Mouse (Mus musculus): ENCODE results near the gene Fads1. TPM values are rescaled to one million over a fixed set of nuclear protein-coding genes. Genes with fewer than 3 reads are reported as not detected.

Fads1 gene
- polyA plus RNA-seq, 1 experiment from 2014 or later = 152 TPM

GRCm38 (mm10) chr19:10194337-10194736, 11.6 kb downstream of the Fads1 start:
- no peak overlapping the region for H3K4me3 ChIP-seq (replicated peaks; ENCODE audit: low read depth, low read length)
- DNase-seq (no peak), ATAC-seq (ENCODE audit: low FRiP score, low TSS enrichment) (no peak)
- H3K4me2 ChIP-seq (ENCODE audit: low read length) = no peak overlapping the region
- no peaks in the 10 kb centered on the region for H3K27me3 ChIP-seq (ENCODE audit: control insufficient read depth, insufficient read depth, low read length)
- no peak overlapping the region for H3K27ac ChIP-seq (replicated peaks; ENCODE audit: low read depth, low read length)
- no peaks in the 10 kb centered on the region for H3K9me3 ChIP-seq (ENCODE audit: control insufficient read depth, low read length)
- no peak overlapping the region for H3K9ac ChIP-seq (replicated peaks; ENCODE audit: low read length)
- 89% methylated on average over 11 of the region's 11 CpGs for WGBS
- H3K36me3 ChIP-seq (ENCODE audit: control insufficient read depth, insufficient read depth, low read length) = peaks cover 82% of the 10 kb centered on the region
- no peaks in the 10 kb centered on the region for H3K4me1 ChIP-seq (ENCODE audit: control insufficient read depth, insufficient read depth, low read length)

GRCm38 (mm10) chr19:10195252-10195651, 12.6 kb downstream of the Fads1 start:
- no peaks in the 10 kb centered on the region for H3K27me3 ChIP-seq (ENCODE audit: control insufficient read depth, insufficient read depth, low read length)
- DNase-seq (no peak), ATAC-seq (ENCODE audit: low FRiP score, low TSS enrichment) (no peak)
- H3K27ac ChIP-seq (replicated peaks; ENCODE audit: low read depth, low read length) = no peak overlapping the region
- peaks cover 82% of the 10 kb centered on the region for H3K36me3 ChIP-seq (ENCODE audit: control insufficient read depth, insufficient read depth, low read length)
- H3K9ac ChIP-seq (replicated peaks; ENCODE audit: low read length) = no peak overlapping the region
- no peak overlapping the region for H3K4me2 ChIP-seq (ENCODE audit: low read length)
- no peaks in the 10 kb centered on the region for H3K9me3 ChIP-seq (ENCODE audit: control insufficient read depth, low read length)
- H3K4me3 ChIP-seq (replicated peaks; ENCODE audit: low read depth, low read length) = no peak overlapping the region
- H3K4me1 ChIP-seq (ENCODE audit: control insufficient read depth, insufficient read depth, low read length) = no peaks in the 10 kb centered on the region
- 83% methylated on average over 5 of the region's 5 CpGs for WGBS

GRCm38 (mm10) chr19:10197130-10197529, 14.4 kb downstream of the Fads1 start:
- H3K36me3 ChIP-seq (ENCODE audit: control insufficient read depth, insufficient read depth, low read length) = peaks cover 71% of the 10 kb centered on the region
- WGBS = 92% methylated on average over 4 of the region's 4 CpGs

GRCm38 (mm10) chr19:10198286-10198685, 15.6 kb downstream of the Fads1 start:
- ATAC-seq (ENCODE audit: low FRiP score, low TSS enrichment) = no peak
- peaks cover 59% of the 10 kb centered on the region for H3K36me3 ChIP-seq (ENCODE audit: control insufficient read depth, insufficient read depth, low read length)

More at GRCm38 (mm10) chr19:10197130-10197529, 14.4 kb downstream of the Fads1 start:
- Histone ChIP-seq H3K4me3 (replicated peaks; ENCODE audit: low read depth, low read length) (no peak overlapping the region), H3K9ac (replicated peaks; ENCODE audit: low read length) (no peak overlapping the region), H3K4me1 (ENCODE audit: control insufficient read depth, insufficient read depth, low read length) (no peaks in the 10 kb centered on the region), H3K4me2 (ENCODE audit: low read length) (no peak overlapping the region), H3K27ac (replicated peaks; ENCODE audit: low read depth, low read length) (no peak overlapping the region), H3K27me3 (ENCODE audit: control insufficient read depth, insufficient read depth, low read length) (no peaks in the 10 kb centered on the region), H3K9me3 (ENCODE audit: control insufficient read depth, low read length) (no peaks in the 10 kb centered on the region)
- ATAC-seq (ENCODE audit: low FRiP score, low TSS enrichment) = no peak
- no peak for DNase-seq

GRCm38 (mm10) chr19:10198723-10199122, 16.0 kb downstream of the Fads1 start:
- no peaks in the 10 kb centered on the region for H3K27me3 ChIP-seq (ENCODE audit: control insufficient read depth, insufficient read depth, low read length)
- 29% methylated on average over 3 of the region's 3 CpGs for WGBS
- H3K9ac ChIP-seq (replicated peaks; ENCODE audit: low read length) = no peak overlapping the region
- ATAC-seq (ENCODE audit: low FRiP score, low TSS enrichment) (no peak; the same call in 1 of the 2 replicates), DNase-seq (peak; percentile 94)
- peaks cover 55% of the 10 kb centered on the region for H3K36me3 ChIP-seq (ENCODE audit: control insufficient read depth, insufficient read depth, low read length)
- no peak overlapping the region for H3K27ac ChIP-seq (replicated peaks; ENCODE audit: low read depth, low read length)
- H3K4me3 ChIP-seq (replicated peaks; ENCODE audit: low read depth, low read length) = no peak overlapping the region
- H3K4me1 ChIP-seq (ENCODE audit: control insufficient read depth, insufficient read depth, low read length) = peaks cover 8% of the 10 kb centered on the region
- H3K9me3 ChIP-seq (ENCODE audit: control insufficient read depth, low read length) = no peaks in the 10 kb centered on the region
- H3K4me2 ChIP-seq (ENCODE audit: low read length) = no peak overlapping the region

More at GRCm38 (mm10) chr19:10198286-10198685, 15.6 kb downstream of the Fads1 start:
- H3K4me2 ChIP-seq (ENCODE audit: low read length) = no peak overlapping the region
- no peak for DNase-seq
- no peaks in the 10 kb centered on the region for H3K27me3 ChIP-seq (ENCODE audit: control insufficient read depth, insufficient read depth, low read length)
- H3K9me3 ChIP-seq (ENCODE audit: control insufficient read depth, low read length) = no peaks in the 10 kb centered on the region
- H3K27ac ChIP-seq (replicated peaks; ENCODE audit: low read depth, low read length) = no peak overlapping the region
- H3K4me1 ChIP-seq (ENCODE audit: control insufficient read depth, insufficient read depth, low read length) = peaks cover 7% of the 10 kb centered on the region
- H3K4me3 ChIP-seq (replicated peaks; ENCODE audit: low read depth, low read length) = no peak overlapping the region
- no peak overlapping the region for H3K9ac ChIP-seq (replicated peaks; ENCODE audit: low read length)
- 84% methylated on average over 2 of the region's 2 CpGs for WGBS

GRCm38 (mm10) chr19:10203146-10203847, 20.6 kb downstream of the Fads1 start:
- ATAC-seq (ENCODE audit: low FRiP score, low TSS enrichment) = no peak; the same call in 1 of the 2 replicates
- peaks cover 44% of the 10 kb centered on the region for H3K36me3 ChIP-seq (ENCODE audit: control insufficient read depth, insufficient read depth, low read length)
- WGBS = 3% methylated on average over 23 of the region's 23 CpGs

GRCm38 (mm10) chr19:10203848-10204615, 21.3 kb downstream of the Fads1 start, which contains the start of the genes Tmem258 and Fen1:
Gene Tmem258, plus strand, starts transcription at chr19:10204014.
Gene Fen1, minus strand, starts transcription at chr19:10204169.
- H3K36me3 ChIP-seq (ENCODE audit: control insufficient read depth, insufficient read depth, low read length) = peaks cover 51% of the 10 kb centered on the region
- peak; percentile 93 for ATAC-seq (ENCODE audit: low FRiP score, low TSS enrichment)
- under 1% methylated on average over 40 of the region's 40 CpGs for WGBS

More at GRCm38 (mm10) chr19:10203146-10203847, 20.6 kb downstream of the Fads1 start:
- H3K9ac ChIP-seq (replicated peaks; ENCODE audit: low read length) = peak overlapping the region; percentile 65
- DNase-seq = no peak
- peak overlapping the region; percentile 90 for H3K4me2 ChIP-seq (ENCODE audit: low read length)
- H3K9me3 ChIP-seq (ENCODE audit: control insufficient read depth, low read length) = no peaks in the 10 kb centered on the region
- peak overlapping the region; percentile 87 for H3K27ac ChIP-seq (replicated peaks; ENCODE audit: low read depth, low read length)
- H3K4me1 ChIP-seq (ENCODE audit: control insufficient read depth, insufficient read depth, low read length) = peaks cover 8% of the 10 kb centered on the region
- peak overlapping the region; percentile 68 for H3K4me3 ChIP-seq (replicated peaks; ENCODE audit: low read depth, low read length)
- H3K27me3 ChIP-seq (ENCODE audit: control insufficient read depth, insufficient read depth, low read length) = no peaks in the 10 kb centered on the region

GRCm38 (mm10) chr19:10204616-10205001, 21.9 kb downstream of the Fads1 start:
- H3K4me2 ChIP-seq (ENCODE audit: low read length) = peak overlapping the region; percentile 90
- peaks cover 8% of the 10 kb centered on the region for H3K4me1 ChIP-seq (ENCODE audit: control insufficient read depth, insufficient read depth, low read length)
- peak; percentile 59 for DNase-seq
- H3K4me3 ChIP-seq (replicated peaks; ENCODE audit: low read depth, low read length) = peak overlapping the region; percentile 68
- H3K36me3 ChIP-seq (ENCODE audit: control insufficient read depth, insufficient read depth, low read length) = peaks cover 50% of the 10 kb centered on the region
- no peaks in the 10 kb centered on the region for H3K9me3 ChIP-seq (ENCODE audit: control insufficient read depth, low read length)
- no peaks in the 10 kb centered on the region for H3K27me3 ChIP-seq (ENCODE audit: control insufficient read depth, insufficient read depth, low read length)
- H3K9ac ChIP-seq (replicated peaks; ENCODE audit: low read length) = peak overlapping the region; percentile 65
- ATAC-seq (ENCODE audit: low FRiP score, low TSS enrichment) = no peak
- peak overlapping the region; percentile 87 for H3K27ac ChIP-seq (replicated peaks; ENCODE audit: low read depth, low read length)
- 2% methylated on average over 5 of the region's 5 CpGs for WGBS

More at GRCm38 (mm10) chr19:10203848-10204615, 21.3 kb downstream of the Fads1 start, which contains the start of the genes Tmem258 and Fen1:
- DNase-seq = peak; percentile 94
- Histone ChIP-seq H3K4me1 (ENCODE audit: control insufficient read depth, insufficient read depth, low read length) (peaks cover 8% of the 10 kb centered on the region), H3K27me3 (ENCODE audit: control insufficient read depth, insufficient read depth, low read length) (no peaks in the 10 kb centered on the region), H3K27ac (replicated peaks; ENCODE audit: low read depth, low read length) (peak within 1 kb of the TSS; percentile 87), H3K9ac (replicated peaks; ENCODE audit: low read length) (peak within 1 kb of the TSS; percentile 65), H3K9me3 (ENCODE audit: control insufficient read depth, low read length) (no peaks in the 10 kb centered on the region), H3K4me2 (ENCODE audit: low read length) (peak within 1 kb of the TSS; percentile 90), H3K4me3 (replicated peaks; ENCODE audit: low read depth, low read length) (peak within 1 kb of the TSS; percentile 68)

Data from midbrain, embryonic 14.5 days (tissue).